Mouse (Mus musculus) heart, embryonic 12.5 days (tissue): ENCODE measurements around the gene Lrrc4b. TPM values are rescaled to one million over a fixed set of nuclear protein-coding genes. Genes with fewer than 3 reads are reported as not detected.

Experiments used
- ATAC-seq: fragments of 200-750 bp; cut with Nextera tagmentation; 2 replicates; pipeline ENCODE4 v1.8.0; 2017; ENCODE audit warnings: moderate TSS enrichment, moderate library complexity; ENCODE audit not compliant: insufficient number of reproducible peaks, low FRiP score
- H3K27ac ChIP-seq: fragments of 300-500 bp; sonication (generic); 2 replicates; pipeline ENCODE4 v1.5.1; 2016; ENCODE audit warnings: mild to moderate bottlenecking, moderate library complexity; ENCODE audit not compliant: poor library complexity, severe bottlenecking
- H3K27me3 ChIP-seq: fragments of 300-500 bp; sonication (generic); replicated peaks from 2 replicates; pipeline ENCODE4 v1.6.1; 2016; ENCODE audit warnings: mild to moderate bottlenecking, moderate library complexity
- H3K36me3 ChIP-seq: fragments of 300-500 bp; sonication (generic); 2 replicates; pipeline ENCODE4 v1.6.1; 2016; ENCODE audit warnings: mild to moderate bottlenecking, moderate library complexity
- H3K4me1 ChIP-seq: fragments of 300-500 bp; sonication (generic); replicated peaks from 2 replicates; pipeline ENCODE4 v1.6.1; 2016; ENCODE audit warnings: mild to moderate bottlenecking
- H3K4me2 ChIP-seq: fragments of 300-500 bp; sonication (generic); 2 replicates; pipeline ENCODE4 v1.6.1; 2016; ENCODE audit warnings: mild to moderate bottlenecking, moderate library complexity
- H3K4me3 ChIP-seq: fragments of 300-500 bp; sonication (generic); 2 replicates; pipeline ENCODE4 v1.5.1; 2016; ENCODE audit warnings: mild to moderate bottlenecking
- H3K9ac ChIP-seq: fragments of 300-500 bp; sonication (generic); 2 replicates; pipeline ENCODE4 v1.6.1; 2016; ENCODE audit warnings: mild to moderate bottlenecking, moderate library complexity
- H3K9me3 ChIP-seq: fragments of 300-500 bp; sonication (generic); replicated peaks from 2 replicates; pipeline ENCODE4 v1.6.1; 2016; ENCODE audit warnings: mild to moderate bottlenecking, moderate library complexity
- WGBS: fragments of 180-500 bp; shearing (Covaris S2); methylation state at CpG from one replicate; pipeline ENCODE4 v1.1.7; 2016; 5-methylcytosine and 5-hydroxymethylcytosine counted together
- polyA plus RNA-seq: library from polyadenylated mRNA; unstranded; fragments of >200 nt; fragmentation: Nextera tagmentation; extraction: Ambion mirVana; gene quantifications from 2 replicates; pipeline ENCODE4 v1.2.1, GENCODE M21; 2016

Gene Lrrc4b
- polyA plus RNA-seq, 1 experiment from 2014 or later: 2.3 TPM

DNA sequence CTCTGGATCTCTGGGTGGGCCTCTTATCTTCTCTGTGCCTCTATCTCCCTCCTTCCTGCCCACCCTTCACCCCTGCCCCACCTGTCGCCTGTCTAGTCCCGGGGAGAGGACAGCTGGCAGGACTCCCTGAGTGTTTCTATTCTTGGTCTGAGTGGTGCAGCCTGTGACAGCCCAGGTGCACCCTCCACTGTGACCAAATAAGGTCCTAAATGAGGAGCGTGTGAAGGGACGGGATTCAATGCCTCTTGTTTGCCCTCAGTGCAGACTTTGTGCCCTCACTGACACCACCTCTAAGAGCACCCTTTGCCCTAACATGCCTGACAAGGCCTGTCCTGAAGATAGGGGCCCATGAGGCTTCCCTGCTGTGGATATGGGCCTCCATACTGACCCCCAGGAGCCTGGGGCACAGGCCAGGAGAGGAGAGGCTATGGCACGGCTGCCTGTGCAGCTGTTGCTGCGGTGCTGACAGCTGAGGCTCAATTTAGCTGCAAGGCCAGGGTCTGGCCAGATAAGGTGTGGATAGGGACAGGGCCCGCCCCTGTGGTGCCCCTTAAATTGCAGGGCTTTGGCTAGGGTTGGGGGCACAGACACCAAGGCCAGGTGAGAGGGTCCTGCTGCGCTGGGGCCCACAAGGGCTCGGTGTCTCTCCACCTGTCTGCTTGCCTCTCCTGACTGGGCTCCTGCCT is 44.3 kb downstream of the Lrrc4b start:
- peak; percentile 80 for ATAC-seq
- Histone ChIP-seq H3K4me3 (peak overlapping the region; percentile 63), H3K27ac (peak overlapping the region; percentile 100), H3K27me3 (peaks cover under 1% of the 10 kb centered on the region), H3K4me2 (peak overlapping the region; percentile 91), H3K4me1 (peaks cover 66% of the 10 kb centered on the region), H3K9me3 (no peaks in the 10 kb centered on the region), H3K9ac (peak overlapping the region; percentile 95), H3K36me3 (peaks cover 6% of the 10 kb centered on the region; the same call in 1 of the 2 replicates)
- WGBS: 14% methylated on average over 9 of the region's 9 CpGs

- Histone ChIP-seq H3K9ac (peak overlapping the region; percentile 95), H3K9me3 (no peaks in the 10 kb centered on the region), H3K27ac (peak overlapping the region; percentile 100), H3K27me3 (peaks cover 6% of the 10 kb centered on the region), H3K4me1 (peaks cover 60% of the 10 kb centered on the region), H3K4me2 (peak overlapping the region; percentile 91), H3K4me3 (peak overlapping the region; percentile 63), H3K36me3 (peaks cover 5% of the 10 kb centered on the region; the same call in 1 of the 2 replicates)
- 0 out of 2 replicates have a peak, but pooled peaks have one; percentile 7 for ATAC-seq
- WGBS: 12% methylated on average over 4 of the region's 4 CpGs
These were observed 45.6 kb downstream of the Lrrc4b start for GRCm38 (mm10) chr7:44474419-44474818.

- Histone ChIP-seq H3K4me2 (peak overlapping the region; percentile 91), H3K27ac (peak overlapping the region; percentile 100)
These were observed 46.3 kb downstream of the Lrrc4b start for GRCm38 (mm10) chr7:44475046-44475614.

GRCm38 (mm10) chr7:44482836-44483435 is 54.1 kb downstream of the Lrrc4b start:
- Histone ChIP-seq H3K27ac (peak overlapping the region; percentile 84), H3K36me3 (peaks cover 15% of the 10 kb centered on the region), H3K9me3 (no peaks in the 10 kb centered on the region), H3K27me3 (peaks cover 18% of the 10 kb centered on the region), H3K4me2 (peak overlapping the region; percentile 77), H3K4me3 (peak overlapping the region; percentile 35), H3K9ac (peak overlapping the region; percentile 77), H3K4me1 (peaks cover 42% of the 10 kb centered on the region)
- 38% methylated on average over 3 of the region's 3 CpGs for WGBS
- ATAC-seq: peak; percentile 83

More at GRCm38 (mm10) chr7:44475046-44475614, 46.3 kb downstream of the Lrrc4b start:
- no peak for ATAC-seq
- 19% methylated on average over 5 of the region's 5 CpGs for WGBS
- peak overlapping the region; percentile 95 for H3K9ac ChIP-seq
- H3K4me3 ChIP-seq: peak overlapping the region; percentile 63
- peaks cover 4% of the 10 kb centered on the region; the same call in 1 of the 2 replicates for H3K36me3 ChIP-seq
- H3K27me3 ChIP-seq: peaks cover 14% of the 10 kb centered on the region
- peaks cover 58% of the 10 kb centered on the region for H3K4me1 ChIP-seq
- H3K9me3 ChIP-seq: no peaks in the 10 kb centered on the region

- WGBS: 89% methylated on average over 1 of the region's 1 CpGs
- Histone ChIP-seq H3K27ac (peak overlapping the region; percentile 13), H3K4me2 (peak overlapping the region; percentile 48), H3K36me3 (peaks cover 21% of the 10 kb centered on the region), H3K9me3 (no peaks in the 10 kb centered on the region), H3K4me1 (peaks cover 39% of the 10 kb centered on the region), H3K27me3 (peaks cover 12% of the 10 kb centered on the region), H3K4me3 (peak overlapping the region; percentile 28), H3K9ac (peak overlapping the region; percentile 57; the same call in 1 of the 2 replicates)
- ATAC-seq: no peak
These were observed 55.3 kb downstream of the Lrrc4b start for GRCm38 (mm10) chr7:44484109-44484508.

- Histone ChIP-seq H3K36me3 (peaks cover 24% of the 10 kb centered on the region), H3K4me1 (peaks cover 33% of the 10 kb centered on the region), H3K27me3 (peaks cover 5% of the 10 kb centered on the region; the same call in 1 of the 2 replicates), H3K4me2 (peak overlapping the region; percentile 48), H3K9ac (peak overlapping the region; percentile 57; the same call in 1 of the 2 replicates), H3K9me3 (no peaks in the 10 kb centered on the region), H3K27ac (peak overlapping the region; percentile 13), H3K4me3 (no peak overlapping the region)
- WGBS: 21% methylated on average over 5 of the region's 5 CpGs
- no peak for ATAC-seq
These were observed 56.2 kb downstream of the Lrrc4b start for GRCm38 (mm10) chr7:44484841-44485571.

DNA sequence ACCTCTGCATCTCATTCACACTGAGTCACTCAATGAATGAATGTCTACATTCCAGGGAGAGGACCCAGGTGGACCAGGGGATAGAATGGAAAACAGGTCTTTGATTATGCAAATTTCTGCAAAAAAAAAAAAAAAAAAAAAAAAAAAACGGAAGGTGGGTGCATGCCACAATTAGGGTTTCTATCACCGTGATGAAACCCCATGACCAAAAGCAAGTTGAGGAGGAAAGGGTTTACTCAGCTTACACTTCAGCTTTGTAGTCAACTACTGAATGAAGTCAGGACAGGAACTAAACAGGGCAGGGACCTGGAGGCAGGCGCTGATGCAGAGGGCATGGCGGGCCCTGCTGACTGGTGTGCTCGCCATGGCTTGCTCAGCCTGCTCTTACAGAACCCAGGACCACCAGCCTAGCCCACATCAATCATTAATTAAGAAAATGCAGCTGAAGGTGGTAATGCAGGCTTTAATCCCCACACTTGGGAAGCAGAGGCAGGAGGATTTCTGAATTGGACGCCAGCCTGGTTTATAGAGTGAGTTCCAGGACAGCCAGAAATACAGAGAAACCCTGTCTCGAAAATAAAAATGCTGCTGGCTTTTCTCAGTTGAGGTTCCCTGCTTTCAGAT is 56.9 kb downstream of the Lrrc4b start:
- H3K4me1 ChIP-seq: peaks cover 28% of the 10 kb centered on the region
- 64% methylated on average over 7 of the region's 7 CpGs for WGBS

GRCm38 (mm10) chr7:44486927-44487575 is 58.2 kb downstream of the Lrrc4b start:
- peaks cover 25% of the 10 kb centered on the region for H3K4me1 ChIP-seq
- peak overlapping the region; percentile 66 for H3K27ac ChIP-seq
- no peak for ATAC-seq
- WGBS: 56% methylated on average over 13 of the region's 13 CpGs
- no peaks in the 10 kb centered on the region for H3K27me3 ChIP-seq
- H3K4me2 ChIP-seq: no peak overlapping the region
- no peaks in the 10 kb centered on the region for H3K9me3 ChIP-seq
- no peak overlapping the region for H3K4me3 ChIP-seq
- peaks cover 45% of the 10 kb centered on the region for H3K36me3 ChIP-seq
- H3K9ac ChIP-seq: no peak overlapping the region

More for the DNA sequence above, 56.9 kb downstream of the Lrrc4b start:
- Histone ChIP-seq H3K4me2 (no peak overlapping the region), H3K27ac (peak overlapping the region; percentile 13), H3K27me3 (peaks cover 3% of the 10 kb centered on the region; the same call in 1 of the 2 replicates), H3K9me3 (no peaks in the 10 kb centered on the region), H3K9ac (peak overlapping the region; percentile 22; the same call in 1 of the 2 replicates), H3K36me3 (peaks cover 31% of the 10 kb centered on the region), H3K4me3 (no peak overlapping the region)
- no peak for ATAC-seq

DNA sequence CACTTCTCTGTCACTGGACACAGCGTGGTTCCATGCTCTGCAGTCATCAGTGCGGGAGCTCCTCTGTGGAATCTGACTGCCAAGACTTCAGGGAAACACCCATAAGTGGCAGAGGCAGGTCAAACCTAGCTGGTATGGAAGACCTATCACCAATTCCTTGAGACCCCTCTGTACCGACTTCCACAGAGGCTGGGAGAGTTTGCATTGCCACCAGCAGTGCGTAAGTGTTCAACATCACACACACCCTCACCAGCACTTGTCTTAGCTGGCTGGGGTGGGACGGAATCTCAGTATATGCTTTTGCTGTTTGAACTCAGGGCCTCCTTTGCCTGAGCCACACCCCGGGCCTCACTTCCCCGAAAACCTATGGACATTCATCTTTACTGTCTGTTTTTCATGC is 59.1 kb downstream of the Lrrc4b start:
- Histone ChIP-seq H3K4me1 (peaks cover 18% of the 10 kb centered on the region), H3K27me3 (no peaks in the 10 kb centered on the region), H3K9ac (no peak overlapping the region), H3K36me3 (peaks cover 54% of the 10 kb centered on the region), H3K27ac (no peak overlapping the region), H3K9me3 (no peaks in the 10 kb centered on the region), H3K4me2 (no peak overlapping the region), H3K4me3 (no peak overlapping the region)
- 81% methylated on average over 7 of the region's 7 CpGs for WGBS
- no peak for ATAC-seq

- peaks cover 18% of the 10 kb centered on the region for H3K4me1 ChIP-seq
- H3K9ac ChIP-seq: no peak overlapping the region
- ATAC-seq: no peak
- no peak overlapping the region for H3K4me2 ChIP-seq
- H3K27ac ChIP-seq: no peak overlapping the region
- WGBS: 94% methylated on average over 8 of the region's 8 CpGs
- H3K4me3 ChIP-seq: no peak overlapping the region
- peaks cover 59% of the 10 kb centered on the region for H3K36me3 ChIP-seq
- H3K9me3 ChIP-seq: no peaks in the 10 kb centered on the region
- no peaks in the 10 kb centered on the region for H3K27me3 ChIP-seq
These were observed 59.7 kb downstream of the Lrrc4b start for GRCm38 (mm10) chr7:44488545-44488944.
